8 mouse cellular contexts compared by ENCODE assay signal in genomic region chr6:108783184-108783881, GRCm38 (mm10). TPM values are rescaled to one million over a fixed set of nuclear protein-coding genes. Genes with fewer than 3 reads are reported as not detected.
DNase-seq lines count a peak whose midpoint lies in the region; ATAC-seq and TF ChIP-seq lines count a peak whose summit lies in the region.

No protein-coding gene starts in this region.

- H3K4me2 ChIP-seq in liver, embryonic 11.5 days = peak overlapping the region; percentile 86
- peak overlapping the region; percentile 70 for H3K4me2 ChIP-seq in midbrain, embryonic 16.5 days (ENCODE audit: low read length)

- no peaks in the 10 kb centered on the region for H3K27me3 ChIP-seq in G1E (ENCODE audit: insufficient read depth, low read length)
- H3K27me3 ChIP-seq in heart, embryonic 10.5 days (ENCODE audit: insufficient read depth, poor library complexity, severe bottlenecking) = no peaks in the 10 kb centered on the region
- no peaks in the 10 kb centered on the region for H3K27me3 ChIP-seq in liver, embryonic 11.5 days (replicated peaks; ENCODE audit: control insufficient read depth, insufficient read depth, low read length)
- H3K27me3 ChIP-seq in midbrain, embryonic 16.5 days (ENCODE audit: control insufficient read depth, insufficient read depth, low read depth, low read length) = no peaks in the 10 kb centered on the region

- WGBS in heart, embryonic 10.5 days = under 1% methylated on average over 57 of the region's 57 CpGs
- WGBS in liver, embryonic 11.5 days = under 1% methylated on average over 57 of the region's 57 CpGs
- WGBS in midbrain, embryonic 16.5 days = under 1% methylated on average over 51 of the region's 57 CpGs

- no peak for ATAC-seq in G1E (ENCODE audit: extremely low read depth, insufficient number of reproducible peaks, low FRiP score, poor library complexity, severe bottlenecking)
- peak; percentile 51 for ATAC-seq in liver, embryonic 11.5 days (replicated peaks; ENCODE audit: low FRiP score)
- peak; percentile 85 for ATAC-seq in midbrain, embryonic 16.5 days

- H3K4me1 ChIP-seq in G1E (ENCODE audit: insufficient read depth, low read depth, low read length) = peaks cover 56% of the 10 kb centered on the region
- H3K4me1 ChIP-seq in heart, embryonic 10.5 days = peaks cover 17% of the 10 kb centered on the region
- H3K4me1 ChIP-seq in liver, embryonic 11.5 days (replicated peaks; ENCODE audit: control insufficient read depth, insufficient read depth, low read length) = peaks cover 17% of the 10 kb centered on the region
- peaks cover 20% of the 10 kb centered on the region for H3K4me1 ChIP-seq in midbrain, embryonic 16.5 days (ENCODE audit: control insufficient read depth, insufficient read depth, low read length)

- H3K36me3 ChIP-seq in G1E (replicated peaks) = peaks cover 27% of the 10 kb centered on the region
- H3K36me3 ChIP-seq in heart, embryonic 10.5 days = no peaks in the 10 kb centered on the region
- H3K36me3 ChIP-seq in liver, embryonic 11.5 days (ENCODE audit: control insufficient read depth, insufficient read depth, low read length) = peaks cover 2% of the 10 kb centered on the region; the same call in 1 of the 2 replicates
- H3K36me3 ChIP-seq in midbrain, embryonic 16.5 days (ENCODE audit: control insufficient read depth, insufficient read depth, low read length) = no peaks in the 10 kb centered on the region

- TF ChIP-seq CTCF in G1E (IDR thresholded peaks at IDR 0.05; ENCODE audit: low read depth, low read length) = no peak

- peak overlapping the region; percentile 100 for H3K4me3 ChIP-seq in G1E (ENCODE audit: low read depth, low read length)
- peak overlapping the region; percentile 99 for H3K4me3 ChIP-seq in heart, embryonic 10.5 days
- peak overlapping the region; percentile 99 for H3K4me3 ChIP-seq in liver, embryonic 11.5 days (ENCODE audit: low read depth, low read length)
- peak overlapping the region; percentile 100 for H3K4me3 ChIP-seq in midbrain, embryonic 16.5 days (ENCODE audit: low read depth, low read length)

- H3K9me3 ChIP-seq in G1E (replicated peaks) = no peaks in the 10 kb centered on the region
- no peaks in the 10 kb centered on the region for H3K9me3 ChIP-seq in heart, embryonic 10.5 days
- no peaks in the 10 kb centered on the region for H3K9me3 ChIP-seq in liver, embryonic 11.5 days (ENCODE audit: control insufficient read depth, low read length)
- H3K9me3 ChIP-seq in midbrain, embryonic 16.5 days (replicated peaks; ENCODE audit: control insufficient read depth, low read length, poor library complexity, severe bottlenecking) = no peaks in the 10 kb centered on the region

- DNase-seq in 416B (ENCODE audit: low read depth) (peak; percentile 46), G1E (ENCODE audit: low spot score) (peak; percentile 4)
- DNase-seq in embryo, embryonic 11 days = peak; percentile 63
- peak; percentile 84 for DNase-seq in heart, embryonic 10.5 days (ENCODE audit: low spot score)
- peak; percentile 41 for DNase-seq in kidney, adult 9 months
- DNase-seq in liver, embryonic 11.5 days (ENCODE audit: low spot score) = peak; percentile 61
- peak; percentile 12 for DNase-seq in urinary bladder, postnatal 10 days (ENCODE audit: low spot score)

- peak overlapping the region; percentile 97 for H3K9ac ChIP-seq in liver, embryonic 11.5 days (ENCODE audit: low read depth, low read length)
- peak overlapping the region; percentile 96 for H3K9ac ChIP-seq in midbrain, embryonic 16.5 days (ENCODE audit: low read depth, low read length)

- H3K27ac ChIP-seq in heart, embryonic 10.5 days = peak overlapping the region; percentile 94
- peak overlapping the region; percentile 63 for H3K27ac ChIP-seq in liver, embryonic 11.5 days (ENCODE audit: low read depth, low read length)
- H3K27ac ChIP-seq in midbrain, embryonic 16.5 days (ENCODE audit: low read length) = peak overlapping the region; percentile 88

RNA-seq across cellular contexts. Expression of gene Arl8b, which starts 0.4 kb away (rescaled TPM):
- total RNA-seq in G1E (2014; fragmentation: Nextera tagmentation) (400 and 537 TPM in 2 replicates), G1E (2017) (168 and 207 TPM in 2 replicates)
- 18.8 and 20.9 TPM in 2 replicates for polyA plus RNA-seq in G1E (2012)
- polyA plus RNA-seq in heart, embryonic 10.5 days (2016; fragmentation: Nextera tagmentation; extraction: Ambion mirVana) = 62.6 and 65.8 TPM in 2 replicates
- polyA plus RNA-seq in liver, embryonic 11.5 days (2014; fragmentation: Nextera tagmentation; extraction: Ambion mirVana) = 64.1 and 81.5 TPM in 2 replicates
- polyA plus RNA-seq in midbrain, embryonic 16.5 days (2015; fragmentation: Nextera tagmentation; extraction: Ambion mirVana) = 106 and 112 TPM in 2 replicates

RNA-seq across cellular contexts. Expression of gene Edem1, which starts 45.1 kb away (rescaled TPM):
- 58.4 and 66.1 TPM in 2 replicates for total RNA-seq in G1E (2014; fragmentation: Nextera tagmentation)
- 79.5 and 84.2 TPM in 2 replicates for total RNA-seq in G1E (2017)
- 9.6 and 10.3 TPM in 2 replicates for polyA plus RNA-seq in G1E (2012)
- polyA plus RNA-seq in heart, embryonic 10.5 days (2016; fragmentation: Nextera tagmentation; extraction: Ambion mirVana) = 16.1 and 21.9 TPM in 2 replicates
- polyA plus RNA-seq in liver, embryonic 11.5 days (2014; fragmentation: Nextera tagmentation; extraction: Ambion mirVana) = 25.0 and 30.6 TPM in 2 replicates
- 4.1 and 4.9 TPM in 2 replicates for polyA plus RNA-seq in midbrain, embryonic 16.5 days (2015; fragmentation: Nextera tagmentation; extraction: Ambion mirVana)

Comparison
In these comparisons a context has a peak if more than half of its experiments do, and no peak if none do; other contexts are left out.
1. DNase-seq: peak in every context shown above with its lines; median percentile 84 in heart, embryonic 10.5 days; 63 in embryo, embryonic 11 days; 61 in liver, embryonic 11.5 days; 46 in 416B; 41 in kidney, adult 9 months; 12 in urinary bladder, postnatal 10 days; 4 in G1E.